Mouse (Mus musculus) cortical plate, adult 2 months (tissue): ENCODE results near the gene Atp5d.

Experiments used
- CTCF ChIP-seq: fragments of 200-500 bp; IDR thresholded peaks from 2 replicates; pipeline ENCODE4 v1.5.1; 2011; ENCODE audit warnings: mild to moderate bottlenecking, control low read depth, low read length; ENCODE audit not compliant: insufficient read depth; ENCODE audit errors: extremely low read depth
- POLR2A ChIP-seq: fragments of 200-500 bp; IDR thresholded peaks from 2 replicates; pipeline ENCODE4 v1.6.1; 2011; ENCODE audit warnings: mild to moderate bottlenecking, low read length, control low read depth; ENCODE audit not compliant: insufficient read depth; ENCODE audit errors: extremely low read depth

- TF ChIP-seq CTCF (no peak), POLR2A (no peak)
Measured at GRCm38 (mm10) chr10:80156002-80156751, 17.7 kb downstream of the Atp5d start.
